Mouse (Mus musculus): ENCODE data around the gene Homer3.

Homer3 gene

GRCm38 (mm10) chr8:70282603-70283135 lies at the start of gene Homer3:
TSS of gene Homer3 (plus strand) at chr8:70282827.
- DNase-seq (ENCODE audit: low read depth, low spot score) = peak; percentile 99

DNA sequence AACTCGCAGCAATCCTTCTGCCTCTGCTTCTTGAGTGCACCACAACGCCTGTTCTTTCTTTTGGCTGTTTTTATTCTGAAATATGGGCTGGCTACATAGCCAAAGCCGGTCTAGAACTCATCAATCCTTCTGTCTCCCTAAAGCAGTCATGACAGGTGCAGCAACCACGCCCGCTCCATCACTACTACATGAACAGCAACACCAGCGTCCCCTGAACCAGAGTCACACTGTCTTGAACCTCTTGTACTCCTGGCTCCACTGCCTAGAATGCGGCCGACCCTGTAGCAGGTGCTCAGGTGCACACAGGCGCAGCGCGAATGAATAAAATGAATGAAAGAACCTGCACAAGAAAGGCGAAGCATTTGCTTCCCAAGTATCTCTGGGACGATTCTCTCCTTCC lies 49.0 kb upstream of the Homer3 start:
- DNase-seq (ENCODE audit: low read depth, low spot score) = no peak

- DNase-seq (ENCODE audit: low read depth, low spot score) = peak; percentile 97
These were observed 48.4 kb upstream of the Homer3 start, which contains the start of the genes Sugp2 and Armc6 for GRCm38 (mm10) chr8:70234080-70234780. TSS of gene Sugp2 (plus strand) at chr8:70234226. TSS of gene Armc6 (minus strand) at chr8:70234466.

- no peak for DNase-seq (ENCODE audit: low read depth, low spot score)
These were observed 47.9 kb upstream of the Homer3 start for GRCm38 (mm10) chr8:70234781-70235128.

- DNase-seq (ENCODE audit: low read depth, low spot score) = no peak
These were observed 44.8 kb upstream of the Homer3 start for GRCm38 (mm10) chr8:70237842-70238241.

- DNase-seq (ENCODE audit: low read depth, low spot score) = no peak
These were observed 42.0 kb upstream of the Homer3 start for GRCm38 (mm10) chr8:70240642-70241041.

GRCm38 (mm10) chr8:70246622-70247021 lies 36.0 kb upstream of the Homer3 start:
- no peak for DNase-seq (ENCODE audit: low read depth, low spot score)

- DNase-seq (ENCODE audit: low read depth, low spot score) = no peak
These were observed 34.8 kb upstream of the Homer3 start for GRCm38 (mm10) chr8:70247841-70248240.

GRCm38 (mm10) chr8:70254628-70255027 lies 28.0 kb upstream of the Homer3 start:
- DNase-seq (ENCODE audit: low read depth, low spot score) = no peak

GRCm38 (mm10) chr8:70257456-70257855 lies 25.2 kb upstream of the Homer3 start:
- DNase-seq (ENCODE audit: low read depth, low spot score) = no peak

- DNase-seq (ENCODE audit: low read depth, low spot score) = no peak
These were observed 24.0 kb upstream of the Homer3 start for GRCm38 (mm10) chr8:70258600-70258999.

DNA sequence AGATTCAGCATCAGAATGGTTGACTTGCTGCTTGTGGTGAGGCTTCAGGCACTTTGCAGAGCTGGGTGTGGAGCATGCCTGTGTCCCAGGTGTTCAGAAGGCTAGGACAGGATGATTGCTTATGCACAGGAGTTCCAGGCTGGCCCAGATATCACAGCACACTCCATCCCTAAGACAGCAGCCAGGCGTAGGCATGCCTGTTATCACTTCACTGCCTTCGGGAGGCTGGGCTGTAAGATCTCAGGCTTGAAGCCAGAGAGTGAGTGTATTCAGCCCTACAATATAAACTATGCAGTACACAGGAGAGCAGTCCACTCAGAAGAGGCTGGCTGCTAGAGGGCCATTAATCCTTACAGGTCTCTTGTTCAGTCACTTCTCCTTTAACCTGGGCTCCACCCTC lies 23.6 kb upstream of the Homer3 start:
- no peak for DNase-seq (ENCODE audit: low read depth, low spot score)

GRCm38 (mm10) chr8:70267674-70268073 lies 15.0 kb upstream of the Homer3 start:
- DNase-seq (ENCODE audit: low read depth, low spot score) = no peak

- no peak for DNase-seq (ENCODE audit: low read depth, low spot score)
These were observed 14.3 kb upstream of the Homer3 start for GRCm38 (mm10) chr8:70268311-70268710.

- peak; percentile 66 for DNase-seq (ENCODE audit: low read depth, low spot score)
These were observed 13.6 kb upstream of the Homer3 start for GRCm38 (mm10) chr8:70268799-70269565.

DNA sequence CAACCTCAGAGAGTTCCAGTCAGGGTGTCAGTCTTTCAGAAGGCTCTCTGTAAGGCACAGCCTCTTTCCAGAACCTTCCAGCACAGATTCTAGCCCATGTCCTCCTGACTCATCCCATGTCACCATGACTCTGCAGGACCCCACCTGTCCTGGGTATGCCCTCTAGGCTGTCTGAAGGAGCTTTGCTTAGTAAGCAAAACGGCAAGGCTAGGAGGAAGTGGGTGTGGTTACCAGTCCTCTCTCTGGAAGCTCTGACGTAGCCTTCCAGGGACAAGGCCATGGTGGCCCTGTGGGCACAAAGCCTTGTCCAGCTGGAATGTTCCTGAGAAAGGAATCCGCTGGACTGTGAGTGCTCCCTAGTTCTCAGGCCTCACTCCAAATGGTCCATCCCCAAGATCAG lies 9.7 kb upstream of the Homer3 start:
- DNase-seq (ENCODE audit: low read depth, low spot score) = peak; percentile 78

GRCm38 (mm10) chr8:70274350-70274749 lies 8.3 kb upstream of the Homer3 start:
- peak; percentile 96 for DNase-seq (ENCODE audit: low read depth, low spot score)

DNA sequence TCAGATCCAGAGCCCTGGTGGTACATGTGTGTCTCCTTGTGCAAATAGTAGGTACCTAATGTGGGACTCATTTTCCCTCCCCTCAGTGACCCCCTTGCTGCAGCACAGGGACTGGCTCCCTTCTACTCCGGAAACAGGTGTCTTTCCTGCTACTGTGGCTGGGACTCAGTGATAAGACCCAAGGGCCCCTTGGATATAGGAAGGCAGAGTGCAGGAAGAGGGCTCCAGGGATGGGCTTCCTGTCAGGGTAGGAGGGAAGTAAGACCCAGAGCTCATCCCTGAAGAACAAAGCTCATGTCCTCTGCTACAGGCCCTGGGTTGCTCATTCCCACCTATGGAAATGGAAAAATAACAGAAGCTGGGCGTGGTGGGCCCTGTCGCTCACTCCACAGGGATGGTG lies 6.2 kb upstream of the Homer3 start:
- DNase-seq (ENCODE audit: low read depth, low spot score) = no peak

DNA sequence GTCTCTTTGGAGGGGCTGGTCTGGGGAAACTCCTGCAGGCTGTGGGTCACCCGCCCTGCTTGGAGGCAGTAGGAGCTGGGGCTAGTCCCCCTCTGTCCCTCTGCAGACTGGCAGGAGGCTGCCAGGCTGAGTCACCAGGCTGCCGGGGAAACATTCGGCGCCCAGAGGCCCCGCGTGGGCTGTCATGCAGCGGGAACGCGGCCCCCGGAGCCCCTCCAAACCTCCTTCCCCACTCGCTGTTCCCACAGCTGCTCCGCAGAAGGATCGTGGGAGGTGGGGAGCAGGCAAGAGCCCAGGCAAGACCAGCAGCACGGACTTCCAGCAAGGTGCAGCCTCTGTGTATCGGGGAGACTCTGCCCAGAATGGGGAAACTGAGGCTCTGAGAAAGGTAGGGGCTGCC lies 4.5 kb upstream of the Homer3 start:
- no peak for DNase-seq (ENCODE audit: low read depth, low spot score)

GRCm38 (mm10) chr8:70279266-70279665 lies 3.4 kb upstream of the Homer3 start:
- DNase-seq (ENCODE audit: low read depth, low spot score) = no peak

DNA sequence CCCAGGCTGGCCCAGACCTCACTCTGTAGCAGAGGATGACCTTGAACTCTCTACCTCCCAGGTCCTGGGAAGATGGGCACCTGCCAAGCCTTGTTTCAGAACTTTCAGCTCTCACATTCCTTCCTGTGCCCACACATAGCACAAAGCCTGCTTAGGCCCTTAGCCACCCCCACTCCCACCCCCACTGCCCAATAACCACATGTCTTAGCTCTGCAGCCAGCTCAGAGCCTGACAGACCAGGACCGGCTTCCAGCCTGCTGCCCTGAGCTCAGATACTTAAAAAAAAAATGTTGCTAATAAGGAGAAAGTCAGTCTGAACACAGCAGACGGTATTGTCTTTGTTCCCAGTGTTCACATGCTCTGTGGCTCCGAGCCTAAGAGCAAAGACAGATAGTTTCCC lies 1.6 kb upstream of the Homer3 start:
- no peak for DNase-seq (ENCODE audit: low read depth, low spot score)

DNA sequence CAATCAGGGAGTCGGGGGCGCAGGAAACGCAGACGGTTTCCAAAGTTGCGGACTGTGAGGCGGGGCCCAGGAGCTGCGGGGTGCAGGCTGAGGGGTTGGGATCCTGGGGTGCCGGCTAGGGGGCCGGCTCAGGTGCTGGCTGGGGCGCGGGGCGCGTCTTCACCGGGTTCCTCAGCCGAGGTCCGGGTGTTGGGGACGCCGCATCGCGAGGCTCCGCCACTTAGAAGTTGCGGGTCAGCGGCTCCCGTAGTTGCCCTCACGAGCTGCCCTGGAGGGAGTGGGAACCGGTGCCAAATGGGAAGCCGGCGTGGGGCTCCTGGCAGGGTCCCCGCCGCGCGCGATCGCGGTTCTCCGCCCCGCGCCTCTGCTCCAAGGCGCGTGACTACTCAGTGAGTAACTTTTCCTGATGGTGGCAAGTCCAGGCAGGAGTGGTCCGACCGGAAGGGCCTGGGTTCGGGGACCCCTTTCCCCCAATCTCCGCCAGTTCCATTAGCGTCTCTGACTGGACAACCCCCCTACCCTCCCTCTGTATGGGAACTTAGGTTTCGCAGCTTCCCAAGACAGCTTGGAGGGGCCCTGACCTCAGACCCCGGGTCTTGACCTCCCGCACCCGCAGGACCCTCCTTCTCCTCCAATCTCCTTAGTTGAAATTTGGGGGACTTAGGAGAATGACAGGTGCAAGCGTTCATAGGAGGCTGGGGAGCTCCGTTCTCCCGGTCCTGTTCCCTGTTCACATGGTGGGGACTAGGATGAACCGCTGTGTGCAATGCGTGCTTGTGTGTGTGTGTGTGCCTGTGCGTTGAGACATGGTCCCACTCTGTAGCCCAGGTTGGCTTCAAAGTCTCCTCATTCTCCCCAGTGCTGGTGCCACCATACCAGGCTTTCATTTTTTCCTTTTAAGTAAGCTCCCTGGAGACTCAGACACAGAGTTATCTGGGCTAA lies 780 bp downstream of the Homer3 start:
- DNase-seq (ENCODE audit: low read depth, low spot score) = peak; percentile 33

All from R1 (cell line).